Comparison of ENCODE assay signal across 10 mouse cellular contexts in genomic region chr11:107248753-107249152, GRCm38 (mm10). TPM values are rescaled to one million over a fixed set of nuclear protein-coding genes. Genes with fewer than 3 reads are reported as not detected.
DNase-seq lines count a peak whose midpoint lies in the region; ATAC-seq and TF ChIP-seq lines count a peak whose summit lies in the region.
"Had no signal": no experiment of that assay in that cellular context is flagged by ENCODE, and none has a peak within 500 bp of the region (broad histone marks: within the 10 kb centered on the region; RNA-seq: fewer than 3 reads in every experiment).

No protein-coding gene starts in this region.

- TF ChIP-seq EP300 in stomach, postnatal 0 days (optimal IDR thresholded peaks at IDR 0.05) = no peak

- 0 out of 2 replicates have a peak, but pooled peaks cover 4% of the 10 kb centered on the region for H3K36me3 ChIP-seq in stomach, embryonic 15.5 days
- H3K36me3 ChIP-seq in stomach, postnatal 0 days (ENCODE audit: control insufficient read depth, insufficient read depth, low read length) = no peaks in the 10 kb centered on the region
- peaks cover 9% of the 10 kb centered on the region; the same call in 1 of the 2 replicates for H3K36me3 ChIP-seq in heart, embryonic 15.5 days

- H3K9me3 ChIP-seq in stomach, embryonic 15.5 days = no peaks in the 10 kb centered on the region
- no peaks in the 10 kb centered on the region for H3K9me3 ChIP-seq in stomach, postnatal 0 days (ENCODE audit: control insufficient read depth, low read length)
- H3K9me3 ChIP-seq in heart, embryonic 15.5 days (replicated peaks) = no peaks in the 10 kb centered on the region
- H3K9me3 ChIP-seq: embryonic facial prominence, embryonic 15.5 days; liver, embryonic 15.5 days had no signal

- WGBS in stomach, embryonic 15.5 days = 84% methylated on average over 7 of the region's 7 CpGs
- WGBS in stomach, postnatal 0 days = 76% methylated on average over 7 of the region's 7 CpGs
- 52% methylated on average over 7 of the region's 7 CpGs for WGBS in heart, embryonic 15.5 days

- H3K4me3 ChIP-seq in gastrocnemius, adult 2 months = no peak overlapping the region
- H3K4me3 ChIP-seq in stomach, embryonic 15.5 days (replicated peaks) = no peak overlapping the region
- H3K4me3 ChIP-seq in stomach, postnatal 0 days (ENCODE audit: low read depth, low read length) = no peak overlapping the region
- H3K4me3 ChIP-seq in heart, embryonic 15.5 days = no peak overlapping the region
- H3K4me3 ChIP-seq: embryonic facial prominence, embryonic 15.5 days; liver, embryonic 15.5 days had no signal

- no peaks in the 10 kb centered on the region for H3K4me1 ChIP-seq in stomach, embryonic 15.5 days
- H3K4me1 ChIP-seq in stomach, postnatal 0 days (replicated peaks; ENCODE audit: control insufficient read depth, insufficient read depth) = no peaks in the 10 kb centered on the region
- H3K4me1 ChIP-seq in heart, embryonic 15.5 days (replicated peaks) = peaks cover 15% of the 10 kb centered on the region
- H3K4me1 ChIP-seq: embryonic facial prominence, embryonic 15.5 days; liver, embryonic 15.5 days had no signal

- peak; percentile 39; the same call in 1 of the 2 replicates for ATAC-seq in stomach, embryonic 15.5 days (ENCODE audit: insufficient read depth, low FRiP score, low read depth)
- no peak for ATAC-seq in stomach, postnatal 0 days (ENCODE audit: low FRiP score, low TSS enrichment)
- peak; percentile 83 for ATAC-seq in heart, embryonic 15.5 days (replicated peaks; ENCODE audit: insufficient number of reproducible peaks, insufficient read depth, low FRiP score, low read depth)

- H3K4me2 ChIP-seq in stomach, embryonic 15.5 days = no peak overlapping the region
- no peak overlapping the region for H3K4me2 ChIP-seq in stomach, postnatal 0 days (replicated peaks; ENCODE audit: low read depth)
- H3K4me2 ChIP-seq in heart, embryonic 15.5 days = no peak overlapping the region
- H3K4me2 ChIP-seq: embryonic facial prominence, embryonic 15.5 days; liver, embryonic 15.5 days had no signal

- H3K9ac ChIP-seq in stomach, embryonic 15.5 days = no peak overlapping the region
- H3K9ac ChIP-seq in stomach, postnatal 0 days (ENCODE audit: low read length) = no peak overlapping the region
- peak overlapping the region; percentile 13; the same call in 1 of the 2 replicates for H3K9ac ChIP-seq in heart, embryonic 15.5 days
- H3K9ac ChIP-seq: embryonic facial prominence, embryonic 15.5 days; liver, embryonic 15.5 days had no signal

- H3K27ac ChIP-seq in gastrocnemius, adult 2 months = peak overlapping the region; percentile 84
- H3K27ac ChIP-seq in stomach, embryonic 15.5 days = no peak overlapping the region
- H3K27ac ChIP-seq in stomach, postnatal 0 days (replicated peaks) = no peak overlapping the region
- H3K27ac ChIP-seq in heart, embryonic 15.5 days = peak overlapping the region; percentile 73
- H3K27ac ChIP-seq: embryonic facial prominence, embryonic 15.5 days; liver, embryonic 15.5 days had no signal

- intact Hi-C loops in gastrocnemius, adult 2 months (cut with DNase I) = no loop called here

- DNase-seq in gastrocnemius, adult 2 months = peak; percentile 58
- no peak for DNase-seq in gastrocnemius, postnatal 4 days (ENCODE audit: low spot score in 2 of 2)
- no peak for DNase-seq in stomach, postnatal 0 days (ENCODE audit: low spot score)
- DNase-seq in thymus, postnatal 4 days = no peak
- DNase-seq in layer of hippocampus, postnatal 25 days (ENCODE audit: extremely low spot score in 1 of 2, low spot score in 1 of 2) = no peak
- DNase-seq in liver = no peak

- TF ChIP-seq CTCF in gastrocnemius, adult 2 months (IDR thresholded peaks at IDR 0.05) = no peak
- no peak for TF ChIP-seq CTCF in stomach, postnatal 0 days (IDR thresholded peaks at IDR 0.05; ENCODE audit: low read depth)

- H3K27me3 ChIP-seq in stomach, embryonic 15.5 days (replicated peaks) = no peaks in the 10 kb centered on the region
- H3K27me3 ChIP-seq in stomach, postnatal 0 days (ENCODE audit: control insufficient read depth, insufficient read depth, low read length) = no peaks in the 10 kb centered on the region
- H3K27me3 ChIP-seq in heart, embryonic 15.5 days = no peaks in the 10 kb centered on the region
- H3K27me3 ChIP-seq: embryonic facial prominence, embryonic 15.5 days; liver, embryonic 15.5 days had no signal

RNA-seq across cellular contexts. Expression of gene Nol11, which starts 59.6 kb away (rescaled TPM):
- 10 to 100 TPM; 13.6 to 15.4 TPM for total RNA-seq in gastrocnemius, adult 2 months (2021)
- 10 to 100 TPM; 19.2 to 21.4 TPM for total RNA-seq in gastrocnemius, postnatal 4 days (2021)
- 48.9 and 52.0 TPM in 2 replicates for polyA plus RNA-seq in stomach, embryonic 15.5 days (2015; fragmentation: Nextera tagmentation; extraction: Ambion mirVana)
- polyA plus RNA-seq in stomach, postnatal 0 days (2015; fragmentation: Nextera tagmentation; extraction: Ambion mirVana) = 17.5 and 18.7 TPM in 2 replicates
- polyA plus RNA-seq in heart, embryonic 15.5 days (2015; fragmentation: Nextera tagmentation; extraction: Ambion mirVana) = 39.3 and 42.2 TPM in 2 replicates
- total RNA-seq in layer of hippocampus, postnatal 25 days (2021) = 10 to 100 TPM; 22.8 to 24.4 TPM

Comparison
In these comparisons a context has a peak if more than half of its experiments do, and no peak if none do; other contexts are left out.
1. H3K27ac ChIP-seq: peak in gastrocnemius, adult 2 months (single experiment) and heart, embryonic 15.5 days (single experiment); none in stomach, embryonic 15.5 days (single experiment) and stomach, postnatal 0 days (single experiment).